Comparison of ENCODE assay signal across 8 mouse cellular contexts in genomic region chr12:111088186-111088585, GRCm38 (mm10). TPM values are rescaled to one million over a fixed set of nuclear protein-coding genes. Genes with fewer than 3 reads are reported as not detected.
DNase-seq lines count a peak whose midpoint lies in the region; ATAC-seq and TF ChIP-seq lines count a peak whose summit lies in the region.

No protein-coding gene starts in this region.

- no peak for TF ChIP-seq CTCF in ES-Bruce4 (IDR thresholded peaks at IDR 0.05; ENCODE audit: low read depth, low read length)
- peak; percentile 11; the same call in 1 of the 2 replicates for TF ChIP-seq CTCF in cortical plate, adult 2 months (IDR thresholded peaks at IDR 0.05; ENCODE audit: extremely low read depth, insufficient read depth, low read length)
- TF ChIP-seq CTCF in lung, embryonic 14.5 days (IDR thresholded peaks at IDR 0.05; ENCODE audit: low read depth): peak; percentile 91

- 27% methylated on average over 5 of the region's 5 CpGs for WGBS in lung, embryonic 14.5 days

- no peak for TF ChIP-seq POLR2A in ES-Bruce4 (IDR thresholded peaks at IDR 0.05; ENCODE audit: insufficient read depth, low read length)
- no peak for TF ChIP-seq POLR2A in cortical plate, adult 2 months (IDR thresholded peaks at IDR 0.05; ENCODE audit: extremely low read depth, insufficient read depth, low read length)

- H3K4me3 ChIP-seq in ES-Bruce4 (ENCODE audit: low read depth, low read length): no peak overlapping the region
- no peak overlapping the region for H3K4me3 ChIP-seq in cortical plate, adult 2 months (ENCODE audit: insufficient read depth, low read length)
- H3K4me3 ChIP-seq in lung, embryonic 14.5 days (ENCODE audit: low read depth, low read length): no peak overlapping the region

- no peaks in the 10 kb centered on the region for H3K9me3 ChIP-seq in ES-Bruce4 (replicated peaks; ENCODE audit: control insufficient read depth, insufficient read depth, low read length, poor library complexity, severe bottlenecking)
- no peaks in the 10 kb centered on the region for H3K9me3 ChIP-seq in lung, embryonic 14.5 days (ENCODE audit: low read depth, low read length)

- no peaks in the 10 kb centered on the region for H3K4me1 ChIP-seq in ES-Bruce4 (ENCODE audit: control insufficient read depth, insufficient read depth, low read length)
- peaks cover 14% of the 10 kb centered on the region for H3K4me1 ChIP-seq in cortical plate, adult 2 months (ENCODE audit: control insufficient read depth, insufficient read depth, low read length)
- no peaks in the 10 kb centered on the region for H3K4me1 ChIP-seq in lung, embryonic 14.5 days (ENCODE audit: insufficient read depth)

- no peak overlapping the region for H3K9ac ChIP-seq in ES-Bruce4 (ENCODE audit: low read depth, poor library complexity, severe bottlenecking)
- H3K9ac ChIP-seq in lung, embryonic 14.5 days: no peak overlapping the region

- no peaks in the 10 kb centered on the region for H3K27me3 ChIP-seq in ES-Bruce4 (ENCODE audit: control insufficient read depth, insufficient read depth, low read length, poor library complexity, severe bottlenecking)
- no peaks in the 10 kb centered on the region for H3K27me3 ChIP-seq in lung, embryonic 14.5 days (ENCODE audit: insufficient read depth, low read length)

- H3K27ac ChIP-seq in ES-Bruce4 (ENCODE audit: insufficient read depth, low read length): peak overlapping the region; percentile 76
- H3K27ac ChIP-seq in cortical plate, adult 2 months (ENCODE audit: insufficient read depth, low read length): peak overlapping the region; percentile 60; the same call in 1 of the 2 replicates
- no peak overlapping the region; the same call in 1 of the 2 replicates for H3K27ac ChIP-seq in lung, embryonic 14.5 days (ENCODE audit: low read depth)

- TF ChIP-seq EP300 in ES-Bruce4 (IDR thresholded peaks at IDR 0.05; ENCODE audit: insufficient read depth, low read depth, low read length): no peak

- no peak overlapping the region for H3K4me2 ChIP-seq in lung, embryonic 14.5 days

- DNase-seq in gastrocnemius, postnatal 14 days: peak; percentile 34
- DNase-seq in kidney, postnatal 4 days: peak; percentile 77 to 81
- peak; percentile 96 for DNase-seq in lung, embryonic 14.5 days
- peak; percentile 78 for DNase-seq in right cerebral cortex, adult 18-20 months
- DNase-seq in urinary bladder, postnatal 36 days (ENCODE audit: low spot score in 2 of 2): peak; percentile 61 to 68

- H3K36me3 ChIP-seq in ES-Bruce4 (ENCODE audit: control insufficient read depth, insufficient read depth, low read length, poor library complexity, severe bottlenecking): no peaks in the 10 kb centered on the region
- peaks cover 15% of the 10 kb centered on the region; the same call in 1 of the 2 replicates for H3K36me3 ChIP-seq in lung, embryonic 14.5 days (ENCODE audit: insufficient read depth)

- peak; percentile 57 for ATAC-seq in activated CD4-positive, CD25-positive, alpha-beta regulatory T cell, adult 4 months
- ATAC-seq in lung, embryonic 14.5 days (ENCODE audit: insufficient read depth): peak; percentile 55; the same call in 1 of the 2 replicates

- intact Hi-C loops in gastrocnemius, postnatal 14 days (cut with DNase I; ENCODE audit: low total_unique reads): no loop called here

RNA-seq across cellular contexts. Expression of gene Rcor1, which starts 49.0 kb away (rescaled TPM):
- polyA plus RNA-seq in ES-Bruce4 (2011; ENCODE audit: insufficient read depth, insufficient read length, low read depth, missing spikeins): 31.8 and 34.4 TPM in 2 replicates
- polyA plus RNA-seq in activated CD4-positive, CD25-positive, alpha-beta regulatory T cell, adult 4 months (2017; shearing (Covaris generic)): 10 to 100 TPM; 14.7 to 15.9 TPM
- 11.3 and 11.6 TPM in 2 replicates for polyA plus RNA-seq in cortical plate, adult 2 months (2012; rRNA removed)
- total RNA-seq in gastrocnemius, postnatal 14 days (2021): 10 to 100 TPM; 11.5 to 12.7 TPM
- 14.4 and 17.0 TPM in 2 replicates for polyA plus RNA-seq in lung, embryonic 14.5 days (2014; fragmentation: Nextera tagmentation; extraction: Ambion mirVana)

Comparison
In these comparisons a context has a peak if more than half of its experiments do, and no peak if none do; other contexts are left out.
1. DNase-seq: peak in every context shown above with its lines; median percentile 96 in lung, embryonic 14.5 days; 79 in kidney, postnatal 4 days; 78 in right cerebral cortex, adult 18-20 months; 64 in urinary bladder, postnatal 36 days; 34 in gastrocnemius, postnatal 14 days.